Mouse (Mus musculus): ENCODE results near the gene Kctd13. TPM values are rescaled to one million over a fixed set of nuclear protein-coding genes. Genes with fewer than 3 reads are reported as not detected.

Gene Kctd13
- 19.6 and 22.4 TPM in 2 replicates for polyA plus RNA-seq (2012; rRNA removed; ENCODE audit: low replicate concordance)

GRCm38 (mm10) chr7:126928384-126929037 lies at the start of gene Kctd13:
TSS of gene Kctd13 (plus strand) at chr7:126928879.

GRCm38 (mm10) chr7:126884286-126885164 lies 44.2 kb upstream of the Kctd13 start, which contains the start of gene Taok2:
TSS of gene Taok2 (minus strand) at chr7:126884703.

GRCm38 (mm10) chr7:126922624-126923060 lies 6.0 kb upstream of the Kctd13 start, which contains the start of gene Tmem219:
TSS of gene Tmem219 (minus strand) at chr7:126922917.

GRCm38 (mm10) chr7:126949403-126949792 lies 20.7 kb downstream of the Kctd13 start, which contains the start of gene Asphd1:
TSS of gene Asphd1 (minus strand) at chr7:126949582.

GRCm38 (mm10) chr7:126949793-126950646 lies 21.3 kb downstream of the Kctd13 start, which contains the start of gene Sez6l2:
TSS of gene Sez6l2 (plus strand) at chr7:126950563.

GRCm38 (mm10) chr7:126975893-126975949 lies 47.0 kb downstream of the Kctd13 start, which contains the start of gene Cdipt:
TSS of gene Cdipt (plus strand) at chr7:126975914.

GRCm38 (mm10) chr7:126975950-126976866 lies 47.5 kb downstream of the Kctd13 start, which contains the start of gene Cdiptos:
TSS of gene Cdiptos (minus strand) at chr7:126976098.

Other genes starting within 250 kb of the Kctd13 start
- gene Bola2, start 233.5 kb upstream of the Kctd13 start, polyA plus RNA-seq (2012; rRNA removed; ENCODE audit: low replicate concordance), result 46.0 and 59.1 TPM in 2 replicates
- gene Slx1b, start 233.1 kb upstream of the Kctd13 start, polyA plus RNA-seq (2012; rRNA removed; ENCODE audit: low replicate concordance), result 25.3 and 25.7 TPM in 2 replicates
- 53.1 and 109 TPM in 2 replicates for gene Coro1a, start 221.1 kb upstream of the Kctd13 start, polyA plus RNA-seq (2012; rRNA removed; ENCODE audit: low replicate concordance)
- 300 and 302 TPM in 2 replicates for gene Mapk3, start 169.3 kb upstream of the Kctd13 start, polyA plus RNA-seq (2012; rRNA removed; ENCODE audit: low replicate concordance)
- gene Gdpd3, start 162.5 kb upstream of the Kctd13 start, polyA plus RNA-seq (2012; rRNA removed; ENCODE audit: low replicate concordance), result 87.6 and 213 TPM in 2 replicates
- gene Ypel3, start 151.9 kb upstream of the Kctd13 start, polyA plus RNA-seq (2012; rRNA removed; ENCODE audit: low replicate concordance), result 325 and 329 TPM in 2 replicates
- 3.3 and 4.2 TPM in 2 replicates for gene Tbx6, start 147.4 kb upstream of the Kctd13 start, polyA plus RNA-seq (2012; rRNA removed; ENCODE audit: low replicate concordance)
- gene Ppp4c, start 136.4 kb upstream of the Kctd13 start, polyA plus RNA-seq (2012; rRNA removed; ENCODE audit: low replicate concordance), result 140 and 221 TPM in 2 replicates
- 18.0 and 75.6 TPM in 2 replicates for gene Fam57b, start 131.2 kb upstream of the Kctd13 start, polyA plus RNA-seq (2012; rRNA removed; ENCODE audit: low replicate concordance)
- gene 4930451I11Rik, start 97.2 kb upstream of the Kctd13 start, polyA plus RNA-seq (2012; rRNA removed; ENCODE audit: low replicate concordance), result not detected in 2 replicates
- gene Doc2a, start 81.5 kb upstream of the Kctd13 start, polyA plus RNA-seq (2012; rRNA removed; ENCODE audit: low replicate concordance), result not detected in 2 replicates
- 3.5 and 11.6 TPM in 2 replicates for gene Hirip3, start 66.9 kb upstream of the Kctd13 start, polyA plus RNA-seq (2012; rRNA removed; ENCODE audit: low replicate concordance)
- gene Ino80e, start 66.5 kb upstream of the Kctd13 start, polyA plus RNA-seq (2012; rRNA removed; ENCODE audit: low replicate concordance), result 47.8 and 60.5 TPM in 2 replicates
- gene Taok2, start 44.2 kb upstream of the Kctd13 start, polyA plus RNA-seq (2012; rRNA removed; ENCODE audit: low replicate concordance), result 94.6 and 122 TPM in 2 replicates
- 89.0 and 89.8 TPM in 2 replicates for gene Tmem219, start 6.0 kb upstream of the Kctd13 start, polyA plus RNA-seq (2012; rRNA removed; ENCODE audit: low replicate concordance)
- gene Asphd1, start 20.7 kb downstream of the Kctd13 start, polyA plus RNA-seq (2012; rRNA removed; ENCODE audit: low replicate concordance), result 0.23 and 0.63 TPM in 2 replicates
- 2.4 and 4.4 TPM in 2 replicates for gene Sez6l2, start 21.7 kb downstream of the Kctd13 start, polyA plus RNA-seq (2012; rRNA removed; ENCODE audit: low replicate concordance)
- 205 and 302 TPM in 2 replicates for gene Cdipt, start 47.0 kb downstream of the Kctd13 start, polyA plus RNA-seq (2012; rRNA removed; ENCODE audit: low replicate concordance)
- gene Cdiptos, start 47.2 kb downstream of the Kctd13 start, polyA plus RNA-seq (2012; rRNA removed; ENCODE audit: low replicate concordance), result 2.7 and 3.1 TPM in 2 replicates
- 93.7 and 103 TPM in 2 replicates for gene Mvp, start 85.7 kb downstream of the Kctd13 start, polyA plus RNA-seq (2012; rRNA removed; ENCODE audit: low replicate concordance)
- 5.3 and 7.1 TPM in 2 replicates for gene Pagr1b, start 87.6 kb downstream of the Kctd13 start, polyA plus RNA-seq (2012; rRNA removed; ENCODE audit: low replicate concordance)
- gene Pagr1a, start 88.5 kb downstream of the Kctd13 start, polyA plus RNA-seq (2012; rRNA removed; ENCODE audit: low replicate concordance), result 2.6 and 5.8 TPM in 2 replicates
- gene Gm42742, start 92.2 kb downstream of the Kctd13 start, polyA plus RNA-seq (2012; rRNA removed; ENCODE audit: low replicate concordance), result 25.7 and 62.7 TPM in 2 replicates
- 17.9 and 35.3 TPM in 2 replicates for gene Prrt2, start 92.3 kb downstream of the Kctd13 start, polyA plus RNA-seq (2012; rRNA removed; ENCODE audit: low replicate concordance)
- gene Maz, start 98.2 kb downstream of the Kctd13 start, polyA plus RNA-seq (2012; rRNA removed; ENCODE audit: low replicate concordance), result 90.8 and 204 TPM in 2 replicates
- gene Kif22, start 113.6 kb downstream of the Kctd13 start, polyA plus RNA-seq (2012; rRNA removed; ENCODE audit: low replicate concordance), result 2.1 and 9.3 TPM in 2 replicates
- gene Zg16, start 158.4 kb downstream of the Kctd13 start, polyA plus RNA-seq (2012; rRNA removed; ENCODE audit: low replicate concordance), result 0.37 and 0.99 TPM in 2 replicates
- gene AI467606, start 162.5 kb downstream of the Kctd13 start, polyA plus RNA-seq (2012; rRNA removed; ENCODE audit: low replicate concordance), result 9.6 and 14.6 TPM in 2 replicates
- 1.3 and 3.4 TPM in 2 replicates for gene Qprt, start 193.3 kb downstream of the Kctd13 start, polyA plus RNA-seq (2012; rRNA removed; ENCODE audit: low replicate concordance)
- 2.4 and 3.1 TPM in 2 replicates for gene Spn, start 208.9 kb downstream of the Kctd13 start, polyA plus RNA-seq (2012; rRNA removed; ENCODE audit: low replicate concordance)